Mouse (Mus musculus) midbrain, embryonic 11.5 days (tissue): ENCODE measurements around the gene Olfr714. TPM values are rescaled to one million over a fixed set of nuclear protein-coding genes. Genes with fewer than 3 reads are reported as not detected.
"Not testable (repeated sequence)": the region's sequence is repeated elsewhere in the genome, so short reads cannot be mapped to it uniquely, and the experiment has no call there.

ENCODE experiments used
- ATAC-seq: fragments of 200-750 bp; cut with Nextera tagmentation; 2 replicates; pipeline ENCODE4 v1.8.0; 2017; ENCODE audit warnings: moderate TSS enrichment, moderate library complexity; ENCODE audit not compliant: low FRiP score
- DNase-seq: peaks from one replicate; pipeline ENCODE4 v3.0.0; 2015; ENCODE audit warnings: low spot score; ENCODE audit errors: missing footprints
- H3K27ac ChIP-seq: fragments of 300-500 bp; sonication (generic); 2 replicates; pipeline ENCODE4 v1.5.1; 2014; ENCODE audit warnings: low read depth, low read length
- H3K27me3 ChIP-seq: fragments of 300-500 bp; sonication (generic); 2 replicates; pipeline ENCODE4 v1.6.1; 2014; ENCODE audit warnings: mild to moderate bottlenecking, low read length, moderate library complexity, mixed read lengths; ENCODE audit not compliant: control insufficient read depth, insufficient read depth
- H3K36me3 ChIP-seq: fragments of 300-500 bp; sonication (generic); 2 replicates; pipeline ENCODE4 v1.6.1; 2014; ENCODE audit warnings: mild to moderate bottlenecking, low read length, moderate library complexity, mixed read lengths; ENCODE audit not compliant: control insufficient read depth, insufficient read depth
- H3K4me1 ChIP-seq: fragments of 300-500 bp; sonication (generic); 2 replicates; pipeline ENCODE4 v1.6.1; 2014; ENCODE audit warnings: low read length; ENCODE audit not compliant: control insufficient read depth, insufficient read depth
- H3K4me2 ChIP-seq: fragments of 300-500 bp; sonication (generic); 2 replicates; pipeline ENCODE4 v1.6.1; 2014; ENCODE audit warnings: mild to moderate bottlenecking, moderate library complexity
- H3K4me3 ChIP-seq: fragments of 300-500 bp; sonication (generic); 2 replicates; pipeline ENCODE4 v1.5.1; 2014; ENCODE audit warnings: low read depth, low read length
- H3K9ac ChIP-seq: fragments of 300-500 bp; sonication (generic); 2 replicates; pipeline ENCODE4 v1.6.1; 2014; ENCODE audit warnings: low read length
- H3K9me3 ChIP-seq: fragments of 300-500 bp; sonication (generic); 2 replicates; pipeline ENCODE4 v1.6.1; 2016; ENCODE audit warnings: low read length; ENCODE audit not compliant: control insufficient read depth
- WGBS: fragments of 180-500 bp; shearing (Covaris S2); extraction: QIAGEN DNeasy Blood & Tissue Kit; methylation state at CpG from one replicate; pipeline ENCODE4 v1.1.7; 2014; 5-methylcytosine and 5-hydroxymethylcytosine counted together
- polyA plus RNA-seq: library from polyadenylated mRNA; unstranded; fragments of >200 nt; fragmentation: Nextera tagmentation; extraction: Ambion mirVana; gene quantifications from 2 replicates; pipeline ENCODE4 v1.2.1, GENCODE M21; 2014

Gene Olfr714
- not detected in 2 replicates for polyA plus RNA-seq

DNA sequence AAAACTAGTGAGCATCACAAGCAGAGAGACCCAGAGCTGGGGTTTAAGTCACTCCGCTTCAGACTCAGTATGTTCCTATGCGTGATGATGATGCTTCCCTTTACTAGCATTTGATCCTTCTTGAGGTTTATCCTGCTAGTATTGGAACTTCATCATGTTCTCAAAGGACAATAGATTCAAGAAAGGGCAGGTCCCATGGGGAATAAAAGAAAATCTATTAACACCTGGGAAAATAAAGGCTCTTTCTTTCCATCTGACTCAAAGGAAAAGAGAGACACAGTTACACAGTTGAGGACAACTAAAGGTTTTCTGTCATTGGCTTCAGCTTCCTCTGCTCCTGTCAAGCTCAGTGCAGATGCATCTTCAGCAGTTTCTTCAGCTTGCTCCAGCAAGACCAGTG is at the start of gene Olfr714:
Gene Olfr714, plus strand, starts transcription at position 301 of the 400 bp plus-strand sequence.
- Histone ChIP-seq H3K9me3 (no peaks in the 10 kb centered on the region), H3K27ac (no peak within 1 kb of the TSS), H3K4me2 (no peak within 1 kb of the TSS), H3K36me3 (no peaks in the 10 kb centered on the region), H3K4me3 (no peak within 1 kb of the TSS), H3K4me1 (no peaks in the 10 kb centered on the region), H3K9ac (no peak within 1 kb of the TSS), H3K27me3 (no peaks in the 10 kb centered on the region)
- ATAC-seq (no peak), DNase-seq (no peak)
- 90% methylated on average over 2 of the region's 2 CpGs for WGBS

DNA sequence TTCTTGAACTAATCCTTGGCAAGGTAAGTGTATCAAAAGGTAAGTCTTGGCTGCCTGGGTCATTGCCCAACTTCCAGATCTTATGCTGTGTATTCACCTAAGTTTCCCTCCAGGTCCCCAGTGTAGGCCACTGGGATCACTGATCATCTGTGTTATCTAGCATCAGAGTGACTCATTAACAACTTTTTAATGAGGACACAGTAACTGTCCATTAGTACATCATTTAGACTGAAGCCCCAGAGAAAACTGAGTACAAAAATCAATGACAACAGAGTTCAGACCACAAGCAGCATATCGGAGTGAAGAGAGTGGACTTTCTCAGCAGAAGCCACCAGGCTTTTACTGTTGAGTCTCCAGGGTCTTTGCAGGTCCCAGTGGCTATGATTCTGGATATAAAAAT is 39.9 kb upstream of the Olfr714 start, which contains the start of gene Olfr713:
Gene Olfr713, plus strand, starts transcription at position 301 of the 400 bp plus-strand sequence.
- ATAC-seq: no peak
- no peak within 1 kb of the TSS for H3K9ac ChIP-seq

GRCm38 (mm10) chr7:107039934-107040563 is 30.7 kb upstream of the Olfr714 start:
- no peak overlapping the region for H3K4me3 ChIP-seq
- no peaks in the 10 kb centered on the region for H3K4me1 ChIP-seq
- H3K27me3 ChIP-seq: no peaks in the 10 kb centered on the region
- no peak overlapping the region for H3K9ac ChIP-seq
- H3K36me3 ChIP-seq: no peaks in the 10 kb centered on the region
- WGBS: 83% methylated on average over 2 of the region's 2 CpGs
- no peak for ATAC-seq
- no peak for DNase-seq
- H3K9me3 ChIP-seq: no peaks in the 10 kb centered on the region
- H3K27ac ChIP-seq: no peak overlapping the region
- H3K4me2 ChIP-seq: no peak overlapping the region

More for the DNA sequence above, 39.9 kb upstream of the Olfr714 start, which contains the start of gene Olfr713:
- Histone ChIP-seq H3K4me2 (no peak within 1 kb of the TSS), H3K9me3 (no peaks in the 10 kb centered on the region), H3K27me3 (no peaks in the 10 kb centered on the region), H3K4me3 (no peak within 1 kb of the TSS), H3K4me1 (no peaks in the 10 kb centered on the region), H3K36me3 (no peaks in the 10 kb centered on the region), H3K27ac (no peak within 1 kb of the TSS)
- 81% methylated on average over 1 of the region's 1 CpGs for WGBS
- no peak for DNase-seq

GRCm38 (mm10) chr7:107043136-107043535 is 27.6 kb upstream of the Olfr714 start:
- Histone ChIP-seq H3K36me3 (no peaks in the 10 kb centered on the region), H3K27me3 (no peaks in the 10 kb centered on the region), H3K9ac (no peak overlapping the region), H3K4me3 (no peak overlapping the region), H3K4me1 (no peaks in the 10 kb centered on the region), H3K4me2 (no peak overlapping the region), H3K27ac (no peak overlapping the region), H3K9me3 (no peaks in the 10 kb centered on the region)
- no peak for ATAC-seq
- DNase-seq: no peak
- WGBS: 89% methylated on average over 3 of the region's 3 CpGs

- Histone ChIP-seq H3K36me3 (no peaks in the 10 kb centered on the region), H3K9ac (no peak overlapping the region), H3K4me2 (no peak overlapping the region), H3K4me1 (no peaks in the 10 kb centered on the region), H3K27ac (no peak overlapping the region), H3K27me3 (no peaks in the 10 kb centered on the region), H3K9me3 (no peaks in the 10 kb centered on the region), H3K4me3 (no peak overlapping the region)
- ATAC-seq (no peak), DNase-seq (no peak)
- WGBS: 88% methylated on average over 1 of the region's 1 CpGs
Measured at GRCm38 (mm10) chr7:107044407-107044806, 26.4 kb upstream of the Olfr714 start.

DNA sequence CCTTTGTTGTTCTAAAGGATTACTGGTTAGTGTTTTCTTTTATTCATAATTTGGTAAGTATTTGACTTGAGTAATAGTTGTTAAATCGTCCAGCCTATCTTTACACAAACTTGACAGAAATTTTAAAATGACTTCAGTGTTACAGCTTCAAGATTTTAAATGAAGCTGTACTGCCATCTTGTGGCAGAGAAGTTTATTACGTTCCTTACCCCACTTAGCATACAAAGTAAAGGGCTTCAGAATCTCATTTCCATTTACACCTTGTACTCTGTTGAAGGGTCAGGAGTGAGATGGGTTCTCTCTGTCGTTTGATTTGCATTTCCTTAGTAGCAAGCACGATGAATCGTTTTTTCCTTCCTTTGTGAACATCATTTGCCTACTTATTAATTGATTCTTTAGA is 24.9 kb upstream of the Olfr714 start:
- Histone ChIP-seq H3K4me2 (no peak overlapping the region), H3K4me1 (no peaks in the 10 kb centered on the region), H3K9me3 (no peaks in the 10 kb centered on the region), H3K9ac (no peak overlapping the region), H3K4me3 (no peak overlapping the region), H3K27me3 (no peaks in the 10 kb centered on the region), H3K27ac (no peak overlapping the region), H3K36me3 (no peaks in the 10 kb centered on the region)
- ATAC-seq (peak; percentile 82), DNase-seq (peak; percentile 95)
- 5% methylated on average over 5 of the region's 5 CpGs for WGBS

GRCm38 (mm10) chr7:107047578-107047977 is 23.2 kb upstream of the Olfr714 start:
- no peak overlapping the region for H3K4me2 ChIP-seq
- DNase-seq (no peak), ATAC-seq (no peak)
- H3K36me3 ChIP-seq: no peaks in the 10 kb centered on the region
- no peaks in the 10 kb centered on the region for H3K27me3 ChIP-seq
- WGBS: 48% methylated on average over 3 of the region's 3 CpGs
- H3K27ac ChIP-seq: no peak overlapping the region
- H3K9ac ChIP-seq: no peak overlapping the region
- H3K4me3 ChIP-seq: no peak overlapping the region
- no peaks in the 10 kb centered on the region for H3K4me1 ChIP-seq
- no peaks in the 10 kb centered on the region for H3K9me3 ChIP-seq

GRCm38 (mm10) chr7:107092920-107093319 is 22.1 kb downstream of the Olfr714 start, which contains the start of gene Olfr17:
Gene Olfr17 (plus strand): TSS chr7:107093220.
- 63% methylated on average over 1 of the region's 1 CpGs for WGBS
- H3K9me3 ChIP-seq: no peaks in the 10 kb centered on the region
- ATAC-seq: no peak

DNA sequence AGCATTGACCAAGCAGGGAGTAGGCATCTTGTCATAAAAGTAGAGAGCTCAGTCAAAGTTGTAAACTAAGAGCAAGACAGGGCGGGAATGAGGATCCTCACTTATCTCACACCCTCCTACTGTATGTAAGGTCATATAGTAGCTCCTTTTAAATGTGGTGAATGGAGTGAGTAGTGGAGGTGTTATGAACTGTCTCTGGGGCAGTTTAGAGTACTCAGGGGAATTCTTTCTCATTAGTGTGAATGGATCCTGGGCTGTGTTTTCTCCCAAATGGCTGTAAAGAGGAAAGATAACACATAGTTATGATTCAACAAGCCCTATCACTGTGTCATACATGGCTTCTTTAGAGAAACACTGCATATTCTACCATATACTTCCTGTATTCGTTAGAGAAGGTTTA is 39.5 kb downstream of the Olfr714 start, which contains the start of gene Olfr715b:
Gene Olfr715b, minus strand, starts transcription at position 101 of the 400 bp plus-strand sequence.
- not testable (repeated sequence) for H3K4me2 ChIP-seq, DNase-seq, ATAC-seq, H3K4me1 ChIP-seq, H3K4me3 ChIP-seq, H3K36me3 ChIP-seq, H3K27ac ChIP-seq, H3K27me3 ChIP-seq, H3K9ac ChIP-seq, H3K9me3 ChIP-seq
- 76% methylated on average over 1 of the region's 2 CpGs for WGBS

More at GRCm38 (mm10) chr7:107092920-107093319, 22.1 kb downstream of the Olfr714 start, which contains the start of gene Olfr17:
- Histone ChIP-seq H3K9ac (no peak within 1 kb of the TSS), H3K4me3 (no peak within 1 kb of the TSS), H3K4me2 (no peak within 1 kb of the TSS), H3K4me1 (no peaks in the 10 kb centered on the region), H3K36me3 (no peaks in the 10 kb centered on the region), H3K27ac (no peak within 1 kb of the TSS), H3K27me3 (no peaks in the 10 kb centered on the region)
- no peak for DNase-seq
